Mouse (Mus musculus) thymus, adult 2 months (tissue): ENCODE measurements around the gene Acaca. TPM values are rescaled to one million over a fixed set of nuclear protein-coding genes. Genes with fewer than 3 reads are reported as not detected.

Source experiments
- DNase-seq: peaks from one replicate; pipeline ENCODE4 v3.0.0; 2021
- H3K27ac ChIP-seq: fragments of 200-500 bp; 2 replicates; pipeline ENCODE4 v1.5.1; 2012; ENCODE audit warnings: low read length, control low read depth; ENCODE audit not compliant: control insufficient read depth, insufficient read depth
- H3K27me3 ChIP-seq: fragments of 200-500 bp; 2 replicates; pipeline ENCODE4 v1.6.1; 2012; ENCODE audit warnings: mild to moderate bottlenecking, low read length, moderate library complexity, mixed read lengths; ENCODE audit not compliant: control insufficient read depth, insufficient read depth
- H3K36me3 ChIP-seq: fragments of 200-500 bp; 2 replicates; pipeline ENCODE4 v1.6.1; 2012; ENCODE audit warnings: mild to moderate bottlenecking, low read length, moderate library complexity; ENCODE audit not compliant: control insufficient read depth, insufficient read depth
- H3K4me1 ChIP-seq: fragments of 200-500 bp; replicated peaks from 2 replicates; pipeline ENCODE4 v1.6.1; 2012; ENCODE audit warnings: low read length; ENCODE audit not compliant: control insufficient read depth, insufficient read depth
- H3K4me3 ChIP-seq: fragments of 200-500 bp; 2 replicates; pipeline ENCODE4 v1.5.1; 2012; ENCODE audit warnings: mild to moderate bottlenecking, low read length, control low read depth, moderate library complexity; ENCODE audit not compliant: control insufficient read depth, insufficient read depth
- CTCF ChIP-seq: fragments of 200-500 bp; IDR thresholded peaks from 2 replicates; pipeline ENCODE4 v1.5.1; 2012; ENCODE audit warnings: mild to moderate bottlenecking, control low read depth, low read length, moderate library complexity, borderline replicate concordance; ENCODE audit not compliant: control insufficient read depth, poor library complexity, insufficient read depth; ENCODE audit errors: extremely low read depth
- POLR2A ChIP-seq: fragments of 200-500 bp; IDR thresholded peaks from 2 replicates; pipeline ENCODE4 v1.6.1; 2012; ENCODE audit warnings: mild to moderate bottlenecking, low read length, control low read depth, moderate library complexity; ENCODE audit not compliant: control insufficient read depth, poor library complexity, insufficient read depth; ENCODE audit errors: extremely low read depth
- WGBS: fragments of 180-500 bp; shearing (Covaris S2); methylation state at CpG from one replicate; pipeline ENCODE4 v1.1.7; 2018; 5-methylcytosine and 5-hydroxymethylcytosine counted together
- polyA plus RNA-seq: library from polyadenylated mRNA; depleted of rRNA; stranded (reverse); fragments of >200 nt; gene quantifications from 2 replicates; pipeline ENCODE4 v1.2.3, GENCODE M21; 2012

Acaca gene
- polyA plus RNA-seq, 1 experiment = 25.3 TPM

- WGBS = 93% methylated on average over 12 of the region's 12 CpGs
- no peaks in the 10 kb centered on the region for H3K4me1 ChIP-seq
- no peaks in the 10 kb centered on the region for H3K27me3 ChIP-seq
These were observed 282.9 kb downstream of the Acaca start for GRCm38 (mm10) chr11:84412201-84412934.

GRCm38 (mm10) chr11:84413111-84413510 lies 283.6 kb downstream of the Acaca start:
- H3K27ac ChIP-seq = no peak overlapping the region
- H3K4me3 ChIP-seq = no peak overlapping the region
- no peak for DNase-seq
- WGBS = 91% methylated on average over 6 of the region's 6 CpGs
- H3K4me1 ChIP-seq = no peaks in the 10 kb centered on the region
- no peaks in the 10 kb centered on the region for H3K27me3 ChIP-seq
- H3K36me3 ChIP-seq = no peaks in the 10 kb centered on the region
- TF ChIP-seq CTCF = no peak
- TF ChIP-seq POLR2A = no peak

More at GRCm38 (mm10) chr11:84412201-84412934, 282.9 kb downstream of the Acaca start:
- no peak overlapping the region for H3K4me3 ChIP-seq
- no peaks in the 10 kb centered on the region for H3K36me3 ChIP-seq
- DNase-seq = no peak
- no peak overlapping the region for H3K27ac ChIP-seq
- TF ChIP-seq CTCF = no peak
- no peak for TF ChIP-seq POLR2A

GRCm38 (mm10) chr11:84420779-84421178 lies 291.3 kb downstream of the Acaca start:
- Histone ChIP-seq H3K27ac (no peak overlapping the region), H3K4me1 (no peaks in the 10 kb centered on the region), H3K36me3 (no peaks in the 10 kb centered on the region), H3K4me3 (no peak overlapping the region), H3K27me3 (no peaks in the 10 kb centered on the region)
- DNase-seq = no peak
- 95% methylated on average over 6 of the region's 6 CpGs for WGBS
- no peak for TF ChIP-seq CTCF

GRCm38 (mm10) chr11:84425736-84426632 lies 296.5 kb downstream of the Acaca start:
- WGBS = 95% methylated on average over 13 of the region's 13 CpGs
- Histone ChIP-seq H3K36me3 (no peaks in the 10 kb centered on the region), H3K27me3 (no peaks in the 10 kb centered on the region), H3K27ac (no peak overlapping the region), H3K4me3 (no peak overlapping the region), H3K4me1 (no peaks in the 10 kb centered on the region)
- no peak for DNase-seq
- TF ChIP-seq POLR2A (no peak), CTCF (no peak)

GRCm38 (mm10) chr11:84426633-84426998 lies 297.1 kb downstream of the Acaca start:
- Histone ChIP-seq H3K27me3 (no peaks in the 10 kb centered on the region), H3K4me1 (no peaks in the 10 kb centered on the region), H3K27ac (no peak overlapping the region), H3K4me3 (no peak overlapping the region), H3K36me3 (no peaks in the 10 kb centered on the region)
- no peak for DNase-seq
- no peak for TF ChIP-seq POLR2A
- no peak for TF ChIP-seq CTCF
- WGBS = 98% methylated on average over 5 of the region's 5 CpGs

- no peaks in the 10 kb centered on the region for H3K36me3 ChIP-seq
- peak; percentile 16 for DNase-seq
- no peaks in the 10 kb centered on the region for H3K27me3 ChIP-seq
- TF ChIP-seq CTCF (no peak), POLR2A (no peak)
- no peak overlapping the region for H3K4me3 ChIP-seq
- WGBS = 100% methylated on average over 1 of the region's 1 CpGs
- no peaks in the 10 kb centered on the region for H3K4me1 ChIP-seq
- no peak overlapping the region for H3K27ac ChIP-seq
These were observed 300.1 kb downstream of the Acaca start for GRCm38 (mm10) chr11:84429581-84429980.
